In genomic region chr4:124847573-124847972, GRCm38 (mm10) we compare ENCODE assay signal across 9 mouse cellular contexts. TPM values are rescaled to one million over a fixed set of nuclear protein-coding genes. Genes with fewer than 3 reads are reported as not detected.
DNase-seq lines count a peak whose midpoint lies in the region; ATAC-seq and TF ChIP-seq lines count a peak whose summit lies in the region.
"Had no signal": no experiment of that assay in that cellular context is flagged by ENCODE, and none has a peak within 500 bp of the region (broad histone marks: within the 10 kb centered on the region; RNA-seq: fewer than 3 reads in every experiment).

No protein-coding gene starts in this region.

- WGBS in heart, embryonic 12.5 days: 11% methylated on average over 8 of the region's 8 CpGs
- WGBS in hindbrain, embryonic 15.5 days: 6% methylated on average over 8 of the region's 8 CpGs
- WGBS in midbrain, postnatal 0 days: 4% methylated on average over 8 of the region's 8 CpGs

- H3K4me3 ChIP-seq in heart, embryonic 12.5 days: no peak overlapping the region
- H3K4me3 ChIP-seq in hindbrain, embryonic 15.5 days: no peak overlapping the region
- no peak overlapping the region for H3K4me3 ChIP-seq in midbrain, postnatal 0 days (ENCODE audit: low read depth, low read length)
- H3K4me3 ChIP-seq: neural tube, embryonic 12.5 days had no signal

- intact Hi-C loops in left cerebral cortex, postnatal 4 days (cut with DNase I): loop anchor here (5.0 kb wide), 1 partner anchor 45 kb away; the partner anchor contains the start of gene Mtf1

- no peak overlapping the region for H3K9ac ChIP-seq in heart, embryonic 12.5 days
- no peak overlapping the region for H3K9ac ChIP-seq in hindbrain, embryonic 15.5 days
- H3K9ac ChIP-seq in midbrain, postnatal 0 days (replicated peaks; ENCODE audit: low read length, poor library complexity, severe bottlenecking): no peak overlapping the region
- H3K9ac ChIP-seq: neural tube, embryonic 12.5 days had no signal

- peak; percentile 88 for TF ChIP-seq CTCF in midbrain, postnatal 0 days (IDR thresholded peaks at IDR 0.05)

- H3K27me3 ChIP-seq in heart, embryonic 12.5 days (replicated peaks): no peaks in the 10 kb centered on the region
- no peaks in the 10 kb centered on the region for H3K27me3 ChIP-seq in hindbrain, embryonic 15.5 days
- no peaks in the 10 kb centered on the region for H3K27me3 ChIP-seq in midbrain, postnatal 0 days (ENCODE audit: insufficient read depth, low read length)
- H3K27me3 ChIP-seq: neural tube, embryonic 12.5 days had no signal

- H3K4me1 ChIP-seq in heart, embryonic 12.5 days (replicated peaks): peaks cover 30% of the 10 kb centered on the region
- H3K4me1 ChIP-seq in hindbrain, embryonic 15.5 days (replicated peaks): peaks cover 34% of the 10 kb centered on the region
- peaks cover 13% of the 10 kb centered on the region for H3K4me1 ChIP-seq in midbrain, postnatal 0 days (ENCODE audit: insufficient read depth, low read length)

- DNase-seq in heart, adult 11 months: peak; percentile 97
- peak; percentile 79 for DNase-seq in c-Kit-positive CD71-positive TER-119-positive erythroid progenitor cells, embryonic 14.5 days (ENCODE audit: low spot score)
- peak; percentile 61 for DNase-seq in forelimb bud, embryonic 11.5 days (ENCODE audit: low read depth, low spot score)
- DNase-seq in left cerebral cortex, postnatal 4 days: peak; percentile 90
- DNase-seq in midbrain, postnatal 0 days (ENCODE audit: low spot score): peak; percentile 85
- DNase-seq in spleen, postnatal 10 days (ENCODE audit: low spot score in 2 of 2): peak; percentile 80 to 92

- no peak overlapping the region for H3K27ac ChIP-seq in heart, embryonic 12.5 days (ENCODE audit: poor library complexity, severe bottlenecking)
- peak overlapping the region; percentile 41; the same call in 1 of the 2 replicates for H3K27ac ChIP-seq in hindbrain, embryonic 15.5 days (replicated peaks)
- no peak overlapping the region; the same call in 1 of the 2 replicates for H3K27ac ChIP-seq in midbrain, postnatal 0 days (ENCODE audit: low read depth, low read length)
- H3K27ac ChIP-seq: neural tube, embryonic 12.5 days had no signal

- no peaks in the 10 kb centered on the region for H3K9me3 ChIP-seq in heart, embryonic 12.5 days (replicated peaks)
- H3K9me3 ChIP-seq in hindbrain, embryonic 15.5 days: no peaks in the 10 kb centered on the region
- no peaks in the 10 kb centered on the region for H3K9me3 ChIP-seq in midbrain, postnatal 0 days (ENCODE audit: low read length)
- H3K9me3 ChIP-seq: neural tube, embryonic 12.5 days had no signal

- ATAC-seq in heart, embryonic 12.5 days (ENCODE audit: insufficient number of reproducible peaks, low FRiP score): no peak
- no peak for ATAC-seq in hindbrain, embryonic 15.5 days (ENCODE audit: low FRiP score, low read depth)
- no peak for ATAC-seq in midbrain, postnatal 0 days (ENCODE audit: low FRiP score)

- no peak overlapping the region for H3K4me2 ChIP-seq in heart, embryonic 12.5 days
- H3K4me2 ChIP-seq in hindbrain, embryonic 15.5 days: no peak overlapping the region
- H3K4me2 ChIP-seq in midbrain, postnatal 0 days (ENCODE audit: low read depth, low read length, poor library complexity, severe bottlenecking): no peak overlapping the region
- H3K4me2 ChIP-seq: neural tube, embryonic 12.5 days had no signal

- peaks cover 11% of the 10 kb centered on the region for H3K36me3 ChIP-seq in heart, embryonic 12.5 days
- peaks cover 3% of the 10 kb centered on the region; the same call in 1 of the 2 replicates for H3K36me3 ChIP-seq in hindbrain, embryonic 15.5 days
- peaks cover 12% of the 10 kb centered on the region for H3K36me3 ChIP-seq in midbrain, postnatal 0 days (ENCODE audit: insufficient read depth, low read length)

RNA-seq across cellular contexts. Expression of gene Yrdc, which starts 2.9 kb away (rescaled TPM):
- 24.4 and 26.0 TPM in 2 replicates for polyA plus RNA-seq in heart, embryonic 12.5 days (2016; fragmentation: Nextera tagmentation; extraction: Ambion mirVana)
- polyA plus RNA-seq in hindbrain, embryonic 15.5 days (2015; fragmentation: Nextera tagmentation; extraction: Ambion mirVana): 46.3 and 50.4 TPM in 2 replicates
- 10 to 100 TPM; 40.6 to 45.8 TPM for total RNA-seq in left cerebral cortex, postnatal 4 days (2021)
- total RNA-seq in midbrain, postnatal 0 days (2014; rRNA removed): 54.5 and 78.4 TPM in 2 replicates
- polyA plus RNA-seq in midbrain, postnatal 0 days (2015; fragmentation: Nextera tagmentation; extraction: Ambion mirVana): 48.9 and 55.7 TPM in 2 replicates

RNA-seq across cellular contexts. Expression of gene 1110065P20Rik, which starts 3.4 kb away (rescaled TPM):
- polyA plus RNA-seq in heart, embryonic 12.5 days (2016; fragmentation: Nextera tagmentation; extraction: Ambion mirVana): 51.6 and 54.2 TPM in 2 replicates
- 98.8 and 103 TPM in 2 replicates for polyA plus RNA-seq in hindbrain, embryonic 15.5 days (2015; fragmentation: Nextera tagmentation; extraction: Ambion mirVana)
- 10 to 100 TPM; 74.1 to 75.1 TPM for total RNA-seq in left cerebral cortex, postnatal 4 days (2021)
- total RNA-seq in midbrain, postnatal 0 days (2014; rRNA removed): 163 and 181 TPM in 2 replicates
- polyA plus RNA-seq in midbrain, postnatal 0 days (2015; fragmentation: Nextera tagmentation; extraction: Ambion mirVana): 135 and 141 TPM in 2 replicates

RNA-seq across cellular contexts. Expression of gene Maneal, which starts 14.4 kb away (rescaled TPM):
- 0.06 and 0.14 TPM in 2 replicates for polyA plus RNA-seq in heart, embryonic 12.5 days (2016; fragmentation: Nextera tagmentation; extraction: Ambion mirVana)
- polyA plus RNA-seq in hindbrain, embryonic 15.5 days (2015; fragmentation: Nextera tagmentation; extraction: Ambion mirVana): 15.9 and 16.0 TPM in 2 replicates
- total RNA-seq in left cerebral cortex, postnatal 4 days (2021): 10 to 100 TPM; 48.8 to 52.5 TPM
- total RNA-seq in midbrain, postnatal 0 days (2014; rRNA removed): 43.7 and 50.5 TPM in 2 replicates
- polyA plus RNA-seq in midbrain, postnatal 0 days (2015; fragmentation: Nextera tagmentation; extraction: Ambion mirVana): 9.4 and 9.5 TPM in 2 replicates

RNA-seq across cellular contexts. Expression of gene Epha10, which starts 33.1 kb away (rescaled TPM):
- polyA plus RNA-seq in heart, embryonic 12.5 days (2016; fragmentation: Nextera tagmentation; extraction: Ambion mirVana): not detected in 2 replicates
- 12.8 and 13.5 TPM in 2 replicates for polyA plus RNA-seq in hindbrain, embryonic 15.5 days (2015; fragmentation: Nextera tagmentation; extraction: Ambion mirVana)
- total RNA-seq in left cerebral cortex, postnatal 4 days (2021): 10 to 100 TPM; 15.7 to 18.8 TPM
- 43.4 and 50.1 TPM in 2 replicates for total RNA-seq in midbrain, postnatal 0 days (2014; rRNA removed)
- polyA plus RNA-seq in midbrain, postnatal 0 days (2015; fragmentation: Nextera tagmentation; extraction: Ambion mirVana): 14.8 and 15.3 TPM in 2 replicates

RNA-seq across cellular contexts. Expression of gene Mtf1, which starts 45.7 kb away (rescaled TPM):
- polyA plus RNA-seq in heart, embryonic 12.5 days (2016; fragmentation: Nextera tagmentation; extraction: Ambion mirVana): 9.8 and 11.6 TPM in 2 replicates
- 11.1 and 11.6 TPM in 2 replicates for polyA plus RNA-seq in hindbrain, embryonic 15.5 days (2015; fragmentation: Nextera tagmentation; extraction: Ambion mirVana)
- total RNA-seq in left cerebral cortex, postnatal 4 days (2021): 10 to 100 TPM; 25.0 to 27.2 TPM
- 7.0 and 15.5 TPM in 2 replicates for total RNA-seq in midbrain, postnatal 0 days (2014; rRNA removed)
- 22.1 and 24.7 TPM in 2 replicates for polyA plus RNA-seq in midbrain, postnatal 0 days (2015; fragmentation: Nextera tagmentation; extraction: Ambion mirVana)
